Mouse (Mus musculus): ENCODE measurements at regions not wholly inside any gene's neighbourhood (a gene's known extent, or its start where the extent isn't known, plus 50 kb on each side); places are given as distances from the start of the nearest gene placed in this dataset.

DNA sequence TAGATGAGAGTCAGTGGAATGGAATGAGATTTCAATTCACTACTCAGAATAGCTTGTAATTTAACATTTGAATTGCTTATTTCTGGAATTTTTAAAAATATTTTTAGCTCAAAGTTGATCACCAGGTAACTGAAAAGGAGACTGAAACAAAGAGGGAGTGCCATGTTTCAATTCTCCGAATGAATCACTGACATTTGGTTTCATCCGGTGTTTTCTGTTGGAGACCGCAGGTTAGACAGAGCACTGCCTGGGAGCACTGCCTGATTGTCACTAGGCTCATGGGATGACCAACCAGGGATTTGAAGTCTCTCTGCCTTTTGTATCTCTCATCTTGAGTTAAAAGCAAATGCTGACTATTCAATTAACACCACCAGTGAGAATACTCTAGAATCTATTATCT, 193.3 kb downstream of the Stk31 start:
- Histone ChIP-seq H3K9me3 (replicated peaks; ENCODE audit: control insufficient read depth, insufficient read depth, low read length, poor library complexity, severe bottlenecking) (no peaks in the 10 kb centered on the region), H3K27me3 (ENCODE audit: control insufficient read depth, insufficient read depth, low read length, poor library complexity, severe bottlenecking) (no peaks in the 10 kb centered on the region), H3K4me3 (ENCODE audit: low read depth, low read length) (no peak overlapping the region), H3K36me3 (ENCODE audit: control insufficient read depth, insufficient read depth, low read length, poor library complexity, severe bottlenecking) (no peaks in the 10 kb centered on the region), H3K27ac (ENCODE audit: insufficient read depth, low read length) (no peak overlapping the region), H3K4me1 (ENCODE audit: control insufficient read depth, insufficient read depth, low read length) (no peaks in the 10 kb centered on the region), H3K9ac (ENCODE audit: low read depth, poor library complexity, severe bottlenecking) (no peak overlapping the region)
- TF ChIP-seq EP300 (IDR thresholded peaks at IDR 0.05; ENCODE audit: insufficient read depth, low read depth, low read length) (no peak), POLR2A (IDR thresholded peaks at IDR 0.05; ENCODE audit: insufficient read depth, low read length) (no peak), CTCF (IDR thresholded peaks at IDR 0.05; ENCODE audit: low read depth, low read length) (no peak)

DNA sequence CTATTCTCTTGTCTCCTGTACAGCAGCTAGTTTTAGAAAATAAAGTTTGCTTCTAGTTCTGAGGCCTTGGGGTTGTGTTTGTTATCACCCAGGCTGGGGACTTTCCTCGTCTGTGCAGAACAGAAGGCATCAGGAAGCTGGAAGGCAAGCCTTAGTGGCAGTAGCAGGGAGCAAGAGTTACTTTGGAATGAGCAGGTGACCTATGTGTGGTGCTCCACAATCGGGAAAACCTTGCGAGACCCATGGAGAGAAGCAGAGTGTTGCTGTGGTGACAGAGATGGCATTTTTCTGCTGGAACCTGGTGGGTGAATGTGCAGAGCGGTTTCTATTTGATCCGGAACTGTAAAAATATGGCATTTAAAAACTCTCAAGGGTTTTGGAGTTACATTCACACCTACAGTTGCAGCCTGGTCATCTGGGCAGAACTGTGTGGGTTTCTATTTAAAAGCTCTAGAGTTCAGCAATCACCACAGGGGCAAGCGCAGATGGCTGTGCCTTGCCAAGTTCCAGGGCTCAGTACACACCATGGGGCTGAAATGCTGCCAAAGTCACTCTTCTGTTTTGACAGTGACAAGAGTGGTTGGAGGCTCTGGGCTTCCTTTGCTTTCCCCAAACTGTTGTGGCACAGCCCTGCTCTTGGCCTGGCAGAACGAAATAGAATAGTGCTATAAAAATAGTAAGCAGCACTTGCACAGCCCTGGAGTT, 195.7 kb downstream of the Stk31 start:
- no peaks in the 10 kb centered on the region for H3K27me3 ChIP-seq (ENCODE audit: control insufficient read depth, insufficient read depth, low read length, poor library complexity, severe bottlenecking)
- H3K27ac ChIP-seq (ENCODE audit: insufficient read depth, low read length): no peak overlapping the region
- TF ChIP-seq CTCF (IDR thresholded peaks at IDR 0.05; ENCODE audit: low read depth, low read length): no peak
- no peak for TF ChIP-seq POLR2A (IDR thresholded peaks at IDR 0.05; ENCODE audit: insufficient read depth, low read length)
- TF ChIP-seq EP300 (IDR thresholded peaks at IDR 0.05; ENCODE audit: insufficient read depth, low read depth, low read length): no peak
- H3K36me3 ChIP-seq (ENCODE audit: control insufficient read depth, insufficient read depth, low read length, poor library complexity, severe bottlenecking): no peaks in the 10 kb centered on the region
- no peak overlapping the region for H3K4me3 ChIP-seq (ENCODE audit: low read depth, low read length)
- no peaks in the 10 kb centered on the region for H3K9me3 ChIP-seq (replicated peaks; ENCODE audit: control insufficient read depth, insufficient read depth, low read length, poor library complexity, severe bottlenecking)
- H3K9ac ChIP-seq (ENCODE audit: low read depth, poor library complexity, severe bottlenecking): no peak overlapping the region
- no peaks in the 10 kb centered on the region for H3K4me1 ChIP-seq (ENCODE audit: control insufficient read depth, insufficient read depth, low read length)

DNA sequence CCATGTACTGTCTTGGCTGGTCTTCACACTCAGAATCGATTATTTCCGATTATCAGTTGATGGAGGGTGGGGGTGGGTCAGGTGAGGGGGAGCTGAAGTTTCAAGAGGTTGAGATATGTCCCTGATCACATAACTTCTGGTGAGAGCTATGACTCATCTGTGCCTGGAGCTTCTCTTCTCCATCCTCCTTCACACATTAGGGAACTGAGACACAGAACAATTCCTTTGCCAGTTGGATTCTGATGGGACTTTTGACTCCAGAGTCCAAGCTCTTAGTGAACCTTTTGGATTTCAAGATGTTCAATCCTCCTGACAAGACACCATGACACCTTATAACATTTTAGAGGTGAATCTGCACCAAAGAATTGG, 196.2 kb downstream of the Stk31 start:
- H3K9me3 ChIP-seq (replicated peaks; ENCODE audit: control insufficient read depth, insufficient read depth, low read length, poor library complexity, severe bottlenecking): no peaks in the 10 kb centered on the region
- H3K36me3 ChIP-seq (ENCODE audit: control insufficient read depth, insufficient read depth, low read length, poor library complexity, severe bottlenecking): no peaks in the 10 kb centered on the region

DNA sequence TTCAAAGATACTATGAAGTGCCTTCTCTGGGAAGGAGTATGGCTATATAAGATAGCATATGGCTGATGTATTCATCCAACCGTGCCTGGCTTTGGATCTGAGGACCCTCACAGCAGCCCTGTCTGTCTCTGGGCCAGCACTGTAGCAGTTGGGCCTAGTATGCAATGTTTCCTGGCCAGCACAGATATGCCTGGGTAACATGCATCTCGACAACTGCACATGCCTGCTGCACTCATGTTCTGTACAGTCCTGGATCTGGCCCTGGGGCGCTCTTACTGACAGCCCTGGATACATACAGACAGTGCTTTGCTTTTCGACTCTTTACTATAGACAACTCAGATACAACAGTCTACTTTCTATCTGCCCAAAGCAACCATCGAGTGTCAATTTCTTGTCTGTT, 197.3 kb downstream of the Stk31 start:
- Histone ChIP-seq H3K27me3 (ENCODE audit: control insufficient read depth, insufficient read depth, low read length, poor library complexity, severe bottlenecking) (no peaks in the 10 kb centered on the region), H3K9ac (ENCODE audit: low read depth, poor library complexity, severe bottlenecking) (no peak overlapping the region), H3K4me3 (ENCODE audit: low read depth, low read length) (no peak overlapping the region), H3K9me3 (replicated peaks; ENCODE audit: control insufficient read depth, insufficient read depth, low read length, poor library complexity, severe bottlenecking) (no peaks in the 10 kb centered on the region), H3K4me1 (ENCODE audit: control insufficient read depth, insufficient read depth, low read length) (no peaks in the 10 kb centered on the region), H3K27ac (ENCODE audit: insufficient read depth, low read length) (no peak overlapping the region), H3K36me3 (ENCODE audit: control insufficient read depth, insufficient read depth, low read length, poor library complexity, severe bottlenecking) (no peaks in the 10 kb centered on the region)
- no peak for TF ChIP-seq CTCF (IDR thresholded peaks at IDR 0.05; ENCODE audit: low read depth, low read length)
- TF ChIP-seq EP300 (IDR thresholded peaks at IDR 0.05; ENCODE audit: insufficient read depth, low read depth, low read length): no peak

More for the DNA sequence above, 196.2 kb downstream of the Stk31 start:
- no peak overlapping the region for H3K9ac ChIP-seq (ENCODE audit: low read depth, poor library complexity, severe bottlenecking)
- H3K27ac ChIP-seq (ENCODE audit: insufficient read depth, low read length): no peak overlapping the region
- TF ChIP-seq CTCF (IDR thresholded peaks at IDR 0.05; ENCODE audit: low read depth, low read length): no peak
- TF ChIP-seq EP300 (IDR thresholded peaks at IDR 0.05; ENCODE audit: insufficient read depth, low read depth, low read length): no peak
- TF ChIP-seq POLR2A (IDR thresholded peaks at IDR 0.05; ENCODE audit: insufficient read depth, low read length): no peak
- H3K4me1 ChIP-seq (ENCODE audit: control insufficient read depth, insufficient read depth, low read length): no peaks in the 10 kb centered on the region
- H3K4me3 ChIP-seq (ENCODE audit: low read depth, low read length): no peak overlapping the region
- H3K27me3 ChIP-seq (ENCODE audit: control insufficient read depth, insufficient read depth, low read length, poor library complexity, severe bottlenecking): no peaks in the 10 kb centered on the region

DNA sequence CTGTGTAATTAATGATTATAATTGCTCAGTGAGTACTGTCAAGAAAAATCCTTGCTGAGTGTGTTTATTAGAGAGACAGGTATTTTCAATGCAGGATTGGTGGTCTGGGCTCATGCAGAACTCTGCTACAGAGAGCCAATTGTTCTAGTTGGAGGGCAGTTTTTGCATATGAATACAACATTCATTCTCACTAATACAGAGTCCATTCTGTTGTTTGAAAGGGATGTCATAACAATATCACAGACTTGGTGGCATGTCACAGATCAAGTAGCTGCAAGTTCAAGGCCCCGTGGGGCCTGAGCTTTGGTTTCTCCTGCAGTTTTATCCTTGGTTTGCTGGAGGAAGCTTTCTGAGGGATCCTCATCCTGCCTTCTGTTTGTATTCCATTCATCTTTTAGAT, 207.8 kb downstream of the Stk31 start:
- Histone ChIP-seq H3K9me3 (replicated peaks; ENCODE audit: control insufficient read depth, insufficient read depth, low read length, poor library complexity, severe bottlenecking) (no peaks in the 10 kb centered on the region), H3K27ac (ENCODE audit: insufficient read depth, low read length) (no peak overlapping the region), H3K27me3 (ENCODE audit: control insufficient read depth, insufficient read depth, low read length, poor library complexity, severe bottlenecking) (no peaks in the 10 kb centered on the region), H3K36me3 (ENCODE audit: control insufficient read depth, insufficient read depth, low read length, poor library complexity, severe bottlenecking) (no peaks in the 10 kb centered on the region), H3K4me1 (ENCODE audit: control insufficient read depth, insufficient read depth, low read length) (no peaks in the 10 kb centered on the region), H3K9ac (ENCODE audit: low read depth, poor library complexity, severe bottlenecking) (no peak overlapping the region), H3K4me3 (ENCODE audit: low read depth, low read length) (no peak overlapping the region)
- no peak for TF ChIP-seq POLR2A (IDR thresholded peaks at IDR 0.05; ENCODE audit: insufficient read depth, low read length)
- no peak for TF ChIP-seq CTCF (IDR thresholded peaks at IDR 0.05; ENCODE audit: low read depth, low read length)

DNA sequence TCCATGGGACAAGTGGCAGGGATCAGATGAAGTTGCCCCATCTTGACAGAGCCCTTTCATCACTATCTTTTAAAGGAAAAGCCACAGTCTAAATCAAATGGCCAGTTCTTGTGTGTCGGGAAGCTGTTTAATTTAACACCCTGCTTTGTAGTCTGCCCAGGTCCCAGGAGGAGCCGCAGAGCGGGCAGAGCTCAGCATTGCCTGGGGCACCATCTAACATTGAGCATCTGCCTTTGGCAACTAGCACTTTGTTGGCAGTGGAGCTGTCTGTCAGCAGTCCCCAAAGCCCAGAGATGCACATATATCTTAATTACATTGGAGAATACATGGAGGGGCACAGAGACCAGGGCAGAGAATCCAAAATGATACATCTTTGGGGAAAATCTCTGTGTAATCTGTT, 208.4 kb downstream of the Stk31 start:
- H3K27me3 ChIP-seq (ENCODE audit: control insufficient read depth, insufficient read depth, low read length, poor library complexity, severe bottlenecking): no peaks in the 10 kb centered on the region
- H3K36me3 ChIP-seq (ENCODE audit: control insufficient read depth, insufficient read depth, low read length, poor library complexity, severe bottlenecking): no peaks in the 10 kb centered on the region
- no peak overlapping the region for H3K27ac ChIP-seq (ENCODE audit: insufficient read depth, low read length)
- H3K4me1 ChIP-seq (ENCODE audit: control insufficient read depth, insufficient read depth, low read length): no peaks in the 10 kb centered on the region
- no peak overlapping the region for H3K9ac ChIP-seq (ENCODE audit: low read depth, poor library complexity, severe bottlenecking)
- H3K9me3 ChIP-seq (replicated peaks; ENCODE audit: control insufficient read depth, insufficient read depth, low read length, poor library complexity, severe bottlenecking): no peaks in the 10 kb centered on the region
- TF ChIP-seq EP300 (IDR thresholded peaks at IDR 0.05; ENCODE audit: insufficient read depth, low read depth, low read length) (no peak), POLR2A (IDR thresholded peaks at IDR 0.05; ENCODE audit: insufficient read depth, low read length) (no peak)
- no peak overlapping the region for H3K4me3 ChIP-seq (ENCODE audit: low read depth, low read length)

All from ES-Bruce4 (cell line).